Mouse (Mus musculus) MEL (cell line): ENCODE data around the gene Cachd1.

Experiments
- CHD1 ChIP-seq: IDR thresholded peaks from 2 replicates; pipeline ENCODE4 v1.6.1; 2012; ENCODE audit warnings: low read depth, mild to moderate bottlenecking, inconsistent platforms, low read length, improper control_type of control experiment
- CTCF ChIP-seq, 3 experiments: IDR thresholded peaks in 2 of 3; conservative IDR thresholded peaks in 1 of 3; 2 replicates each; pipeline ENCODE4 v1.5.1; 2011 to 2012; ENCODE audit warnings: low read length in 3 of 3, low read depth in 2 of 3, mild to moderate bottlenecking in 2 of 3, improper control_type of control experiment in 1 of 3, inconsistent platforms in 1 of 3, mixed read lengths in 1 of 3, moderate library complexity in 1 of 3; ENCODE audit not compliant: control insufficient read depth in 1 of 3, insufficient read depth in 1 of 3, poor library complexity in 1 of 3, severe bottlenecking in 1 of 3
- ELF1 ChIP-seq: IDR thresholded peaks from 2 replicates; pipeline ENCODE4 v1.6.1; 2014; ENCODE audit warnings: low read depth, mild to moderate bottlenecking, inconsistent platforms, low read length, improper control_type of control experiment, moderate library complexity
- GABPA ChIP-seq: IDR thresholded peaks from 2 replicates; pipeline ENCODE4 v1.6.1; 2012; ENCODE audit warnings: low read depth, mild to moderate bottlenecking, inconsistent platforms, low read length, improper control_type of control experiment, moderate library complexity
- MAFK ChIP-seq: IDR thresholded peaks from 2 replicates; pipeline ENCODE4 v1.6.1; 2011; ENCODE audit warnings: low read depth, mild to moderate bottlenecking, low read length, improper control_type of control experiment, borderline replicate concordance
- MAX ChIP-seq: IDR thresholded peaks from 2 replicates; pipeline ENCODE4 v1.6.1; 2011; ENCODE audit warnings: low read length, improper control_type of control experiment
- NELFE ChIP-seq: IDR thresholded peaks from 2 replicates; pipeline ENCODE4 v1.6.1; 2011; ENCODE audit warnings: low read depth, low read length, improper control_type of control experiment
- POLR2A ChIP-seq, 2 experiments: IDR thresholded peaks; 2 replicates each; pipeline ENCODE4 v1.6.1; 2011 to 2012; ENCODE audit warnings: low read length in 2 of 2, mild to moderate bottlenecking in 2 of 2, control low read depth in 1 of 2, improper control_type of control experiment in 1 of 2, low read depth in 1 of 2, moderate library complexity in 1 of 2; ENCODE audit not compliant: control insufficient read depth in 1 of 2, insufficient read depth in 1 of 2, poor library complexity in 1 of 2
- TBP ChIP-seq: IDR thresholded peaks from 2 replicates; pipeline ENCODE4 v1.8.0; 2011; ENCODE audit warnings: low read depth, low read length, improper control_type of control experiment
- TCF12 ChIP-seq: IDR thresholded peaks from 2 replicates; pipeline ENCODE4 v1.6.1; 2014; ENCODE audit warnings: low read depth, mild to moderate bottlenecking, inconsistent platforms, low read length, improper control_type of control experiment, moderate library complexity
- USF1 ChIP-seq: IDR thresholded peaks from 2 replicates; pipeline ENCODE4 v1.6.1; 2014; ENCODE audit warnings: low read depth, mild to moderate bottlenecking, inconsistent platforms, low read length, improper control_type of control experiment, moderate library complexity
- ZMIZ1 ChIP-seq: IDR thresholded peaks from 2 replicates; pipeline ENCODE4 v1.6.1; 2012; ENCODE audit warnings: low read depth, mild to moderate bottlenecking, inconsistent platforms, low read length, improper control_type of control experiment, moderate library complexity

- TF ChIP-seq ELF1 = no peak
- peak; percentile 47; the same call in 1 of the 2 replicates for TF ChIP-seq NELFE
- no peak for TF ChIP-seq GABPA
- no peak for TF ChIP-seq MAFK
- peak in 1 of 2 experiments; percentile 26; a peak in 1 of 4 replicates for TF ChIP-seq POLR2A (IDR thresholded peaks at IDR 0.05; ENCODE audit: control insufficient read depth in 1 of 2, insufficient read depth in 1 of 2, low read depth in 1 of 2, low read length in 2 of 2, poor library complexity in 1 of 2)
- TF ChIP-seq MAX = peak; percentile 55; the same call in 1 of the 2 replicates
- TF ChIP-seq USF1 = 0 out of 2 replicates have a peak, but pooled peaks have one; percentile 16
- no peak for TF ChIP-seq ZMIZ1
- TF ChIP-seq TBP = 0 out of 2 replicates have a peak, but pooled peaks have one; percentile 22
- no peak for TF ChIP-seq CTCF (IDR thresholded peaks at IDR 0.05 in 2 of 3, conservative IDR thresholded peaks at IDR 0.05 in 1 of 3; ENCODE audit: control insufficient read depth in 1 of 3, insufficient read depth in 1 of 3, low read depth in 2 of 3, low read length in 3 of 3, poor library complexity in 1 of 3, severe bottlenecking in 1 of 3)
- peak; percentile 92 for TF ChIP-seq TCF12
- peak; percentile 81; the same call in 1 of the 2 replicates for TF ChIP-seq CHD1
Measured at GRCm38 (mm10) chr4:100994442-100995255, 218.2 kb downstream of the Cachd1 start.
